Mouse (Mus musculus): Measurements from ENCODE around the gene Gpr85. TPM values are rescaled to one million over a fixed set of nuclear protein-coding genes. Genes with fewer than 3 reads are reported as not detected.

Gpr85 gene
- polyA plus RNA-seq, 1 experiment from 2014 or later: 1.3 TPM

DNA sequence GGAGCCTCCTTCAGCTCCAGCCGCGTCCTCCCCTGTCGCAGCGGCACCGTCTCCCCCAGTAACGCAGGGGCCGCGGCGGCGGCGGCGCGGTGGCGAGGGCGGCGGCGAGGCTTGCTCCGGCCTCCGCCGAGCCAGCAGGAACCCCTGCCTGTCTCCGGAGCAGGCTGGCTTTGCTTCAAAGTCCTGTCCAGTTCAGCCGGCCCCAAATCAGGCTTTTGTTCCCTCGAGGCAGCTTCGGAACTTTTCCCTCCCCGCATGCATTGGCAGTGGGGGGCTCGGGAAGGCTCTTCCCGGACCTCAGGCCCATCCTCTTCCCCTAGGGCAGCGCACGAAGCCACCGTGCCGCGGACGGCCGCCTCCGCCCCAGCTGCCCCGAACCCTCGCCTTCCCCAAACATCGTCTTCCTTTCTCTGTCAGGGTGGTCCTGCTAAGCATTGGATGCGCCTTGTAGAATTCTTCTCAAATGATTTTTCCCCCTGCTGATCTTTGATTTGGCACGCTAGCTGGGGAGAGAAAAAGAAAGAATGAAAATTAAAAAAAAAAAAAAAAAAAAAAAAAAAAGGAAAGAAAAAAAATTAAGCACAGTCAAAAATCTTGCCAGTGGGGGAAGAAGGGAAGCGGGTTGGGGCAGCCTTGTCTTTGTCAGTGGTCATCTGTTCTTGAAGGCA, 931 bp downstream of the Gpr85 start:
- under 1% methylated on average over 41 of the region's 41 CpGs for WGBS
- TF ChIP-seq EP300 (IDR thresholded peaks at IDR 0.05) (no peak), CTCF (IDR thresholded peaks at IDR 0.05) (no peak)

DNA sequence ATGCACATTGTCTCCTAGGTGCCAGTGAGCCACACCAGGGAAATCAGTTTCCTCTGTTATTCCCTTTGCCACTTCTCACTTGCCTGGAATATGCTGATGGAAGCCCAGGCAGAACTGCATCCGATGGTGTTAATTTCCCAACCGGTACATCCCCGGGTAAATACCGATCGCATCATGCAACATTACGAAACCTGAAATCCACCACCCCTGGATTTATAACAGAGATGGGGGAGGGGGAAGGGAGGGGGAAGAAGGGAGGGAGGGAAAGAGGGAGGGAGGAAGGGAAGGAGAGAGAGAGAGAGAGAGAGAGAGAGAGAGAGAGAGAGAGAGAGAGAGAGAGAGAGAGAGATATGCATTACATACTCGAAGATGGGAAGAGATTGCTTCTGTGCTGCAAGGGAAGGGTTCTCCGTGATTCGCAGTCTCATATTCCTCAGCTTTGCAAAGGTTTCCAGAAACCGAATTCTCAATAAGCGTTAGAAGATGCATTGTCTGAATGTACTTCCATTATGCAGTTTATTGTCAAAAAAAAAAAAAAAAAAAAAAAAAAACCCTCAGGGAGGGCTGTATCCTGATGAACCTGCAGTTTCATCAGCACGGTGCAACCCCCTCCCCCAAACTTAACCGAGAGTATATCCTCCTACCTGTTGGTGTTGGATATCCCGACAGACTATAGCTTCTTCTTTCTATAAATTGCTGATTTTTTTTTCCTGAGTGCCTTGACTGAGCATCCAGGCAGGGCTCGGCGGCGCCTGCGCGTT, 1.6 kb downstream of the Gpr85 start:
- no peaks in the 10 kb centered on the region for H3K9me3 ChIP-seq (ENCODE audit: low read length)
- H3K9ac ChIP-seq (replicated peaks; ENCODE audit: low read depth): peak overlapping the region; percentile 39; the same call in 1 of the 2 replicates
- peak overlapping the region; percentile 59 for H3K4me3 ChIP-seq (ENCODE audit: low read depth, low read length)
- ATAC-seq (no peak), DNase-seq (ENCODE audit: low spot score) (no peak)
- TF ChIP-seq EP300 (IDR thresholded peaks at IDR 0.05) (no peak), CTCF (IDR thresholded peaks at IDR 0.05) (no peak)
- peak overlapping the region; percentile 85 for H3K4me2 ChIP-seq (replicated peaks; ENCODE audit: low read depth, low read length)
- H3K27ac ChIP-seq (ENCODE audit: low read length): no peak overlapping the region
- H3K4me1 ChIP-seq (ENCODE audit: insufficient read depth, low read depth, low read length): no peaks in the 10 kb centered on the region
- no peaks in the 10 kb centered on the region for H3K36me3 ChIP-seq (ENCODE audit: insufficient read depth, low read length)
- no peaks in the 10 kb centered on the region for H3K27me3 ChIP-seq (replicated peaks; ENCODE audit: insufficient read depth, low read length)
- WGBS: 1% methylated on average over 19 of the region's 19 CpGs

More for the DNA sequence above, 931 bp downstream of the Gpr85 start:
- peak overlapping the region; percentile 59 for H3K4me3 ChIP-seq (ENCODE audit: low read depth, low read length)
- peak overlapping the region; percentile 85 for H3K4me2 ChIP-seq (replicated peaks; ENCODE audit: low read depth, low read length)
- peak; percentile 70 for DNase-seq (ENCODE audit: low spot score)
- H3K27ac ChIP-seq (ENCODE audit: low read length): no peak overlapping the region
- H3K36me3 ChIP-seq (ENCODE audit: insufficient read depth, low read length): no peaks in the 10 kb centered on the region
- H3K9ac ChIP-seq (replicated peaks; ENCODE audit: low read depth): peak overlapping the region; percentile 39
- no peaks in the 10 kb centered on the region for H3K27me3 ChIP-seq (replicated peaks; ENCODE audit: insufficient read depth, low read length)
- no peaks in the 10 kb centered on the region for H3K4me1 ChIP-seq (ENCODE audit: insufficient read depth, low read depth, low read length)
- H3K9me3 ChIP-seq (ENCODE audit: low read length): no peaks in the 10 kb centered on the region
- peak; percentile 87 for ATAC-seq

DNA sequence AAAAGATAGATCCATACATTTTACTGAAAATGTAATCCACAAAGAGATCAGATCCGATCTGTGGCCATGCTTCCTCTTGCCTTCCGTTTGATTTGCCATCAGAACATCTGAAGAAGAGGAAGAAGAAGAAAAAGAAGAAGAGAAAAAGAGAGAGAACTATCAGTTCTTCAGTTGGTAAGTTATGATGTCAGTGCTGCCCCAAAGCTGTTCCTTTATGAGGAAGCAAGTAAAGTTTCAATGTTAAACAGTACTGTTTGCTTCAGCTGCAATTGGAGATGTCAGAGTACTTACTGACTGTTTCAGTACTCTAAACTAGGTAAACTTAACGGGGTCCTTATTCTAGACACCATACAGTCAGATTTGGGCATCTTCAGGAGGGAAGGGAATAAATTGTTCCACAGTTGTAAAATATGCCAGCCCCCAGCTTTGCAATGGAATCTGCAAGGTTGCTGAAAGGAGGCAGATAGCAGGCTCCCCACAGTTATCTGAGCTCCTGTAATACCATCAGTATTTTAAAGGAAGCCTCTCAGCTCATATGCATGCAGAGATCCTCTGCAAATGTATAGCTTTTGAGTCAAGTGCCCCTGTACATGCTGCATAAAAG, 2.7 kb downstream of the Gpr85 start:
- H3K9me3 ChIP-seq (ENCODE audit: low read length): no peaks in the 10 kb centered on the region
- ATAC-seq (no peak), DNase-seq (ENCODE audit: low spot score) (no peak)
- WGBS: 67% methylated on average over 3 of the region's 3 CpGs
- H3K27me3 ChIP-seq (replicated peaks; ENCODE audit: insufficient read depth, low read length): no peaks in the 10 kb centered on the region
- no peak for TF ChIP-seq CTCF (IDR thresholded peaks at IDR 0.05)
- no peak for TF ChIP-seq EP300 (IDR thresholded peaks at IDR 0.05)
- no peak overlapping the region for H3K9ac ChIP-seq (replicated peaks; ENCODE audit: low read depth)
- no peaks in the 10 kb centered on the region for H3K4me1 ChIP-seq (ENCODE audit: insufficient read depth, low read depth, low read length)
- no peak overlapping the region for H3K4me3 ChIP-seq (ENCODE audit: low read depth, low read length)
- no peaks in the 10 kb centered on the region for H3K36me3 ChIP-seq (ENCODE audit: insufficient read depth, low read length)
- H3K4me2 ChIP-seq (replicated peaks; ENCODE audit: low read depth, low read length): no peak overlapping the region
- H3K27ac ChIP-seq (ENCODE audit: low read length): no peak overlapping the region

DNA sequence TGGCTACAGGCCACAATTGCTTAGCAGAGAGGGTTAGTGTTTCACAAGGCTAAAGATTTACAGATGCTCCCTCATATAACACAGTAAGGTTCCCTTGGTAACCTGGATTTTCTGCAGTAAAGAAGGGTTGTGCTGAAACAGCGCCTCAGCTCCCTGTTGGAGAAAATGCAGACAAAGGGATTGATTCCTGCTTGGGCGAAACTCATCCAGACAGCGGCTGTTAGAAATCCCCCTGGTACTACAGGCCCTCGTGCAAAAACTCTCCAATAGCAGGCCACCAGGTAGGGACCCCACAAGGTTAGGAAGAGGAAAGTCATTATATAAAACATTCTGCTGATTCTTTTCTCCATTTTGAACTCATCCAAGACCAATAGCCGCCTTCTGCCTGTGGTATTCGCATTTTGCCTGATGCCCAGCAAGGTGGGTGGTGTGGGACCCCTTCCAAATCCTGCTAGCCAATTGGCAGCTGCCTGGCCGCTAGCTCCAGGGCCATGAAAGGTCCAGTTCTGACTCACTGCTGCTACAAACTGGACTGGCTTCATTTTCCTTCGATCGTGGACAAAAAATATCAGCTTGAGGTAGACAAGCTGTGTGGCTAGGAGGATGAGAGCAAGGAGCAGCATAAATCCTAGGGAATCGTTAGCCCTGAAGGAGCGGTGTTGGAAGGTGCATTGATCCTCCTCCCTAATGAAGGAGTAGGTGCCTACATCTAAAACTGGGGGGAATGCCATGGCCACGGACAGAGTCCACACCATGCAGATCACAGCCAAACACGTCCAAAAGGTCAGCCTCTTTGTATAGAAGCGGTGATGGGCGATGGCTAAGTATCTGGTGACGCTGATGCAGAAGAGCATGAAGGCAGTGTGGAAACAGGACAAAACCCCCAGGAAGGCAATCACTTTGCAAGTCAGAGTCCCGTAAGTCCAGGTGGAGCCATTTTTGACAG, 3.7 kb downstream of the Gpr85 start:
- TF ChIP-seq CTCF (IDR thresholded peaks at IDR 0.05) (no peak), EP300 (IDR thresholded peaks at IDR 0.05) (no peak)
- 71% methylated on average over 17 of the region's 17 CpGs for WGBS
- no peak overlapping the region for H3K27ac ChIP-seq (ENCODE audit: low read length)

DNA sequence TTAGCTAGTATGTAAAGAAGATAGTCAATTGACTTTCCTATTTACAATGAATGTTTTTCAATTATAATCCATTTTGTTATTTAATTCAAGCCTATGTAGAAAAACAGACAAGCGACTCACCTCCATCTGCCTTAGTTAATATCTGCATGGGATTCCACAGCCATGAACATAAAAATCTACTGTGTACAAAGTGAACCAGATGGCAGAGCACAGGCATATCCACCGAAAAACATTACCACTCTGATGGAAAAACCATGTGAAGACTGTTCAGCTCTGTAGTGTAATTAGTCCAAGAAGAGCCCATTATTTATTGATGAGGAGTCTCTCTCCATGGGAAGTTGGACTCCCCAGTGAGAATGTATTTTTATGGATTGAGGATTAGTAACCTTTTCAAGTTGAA, 7.0 kb downstream of the Gpr85 start:
- H3K4me2 ChIP-seq (replicated peaks; ENCODE audit: low read depth, low read length): no peak overlapping the region
- DNase-seq (ENCODE audit: low spot score) (no peak), ATAC-seq (no peak)
- no peak overlapping the region for H3K9ac ChIP-seq (replicated peaks; ENCODE audit: low read depth)
- H3K36me3 ChIP-seq (ENCODE audit: insufficient read depth, low read length): no peaks in the 10 kb centered on the region
- H3K4me3 ChIP-seq (ENCODE audit: low read depth, low read length): no peak overlapping the region
- no peak overlapping the region for H3K27ac ChIP-seq (ENCODE audit: low read length)
- H3K4me1 ChIP-seq (ENCODE audit: insufficient read depth, low read depth, low read length): no peaks in the 10 kb centered on the region
- WGBS: 77% methylated on average over 2 of the region's 2 CpGs
- TF ChIP-seq EP300 (IDR thresholded peaks at IDR 0.05) (no peak), CTCF (IDR thresholded peaks at IDR 0.05) (no peak)
- H3K27me3 ChIP-seq (replicated peaks; ENCODE audit: insufficient read depth, low read length): no peaks in the 10 kb centered on the region
- H3K9me3 ChIP-seq (ENCODE audit: low read length): no peaks in the 10 kb centered on the region

More for the DNA sequence above, 3.7 kb downstream of the Gpr85 start:
- Histone ChIP-seq H3K27me3 (replicated peaks; ENCODE audit: insufficient read depth, low read length) (no peaks in the 10 kb centered on the region), H3K4me2 (replicated peaks; ENCODE audit: low read depth, low read length) (no peak overlapping the region), H3K9me3 (ENCODE audit: low read length) (no peaks in the 10 kb centered on the region), H3K36me3 (ENCODE audit: insufficient read depth, low read length) (no peaks in the 10 kb centered on the region), H3K4me3 (ENCODE audit: low read depth, low read length) (no peak overlapping the region), H3K9ac (replicated peaks; ENCODE audit: low read depth) (no peak overlapping the region), H3K4me1 (ENCODE audit: insufficient read depth, low read depth, low read length) (no peaks in the 10 kb centered on the region)
- ATAC-seq (no peak), DNase-seq (ENCODE audit: low spot score) (no peak)
